Mouse (Mus musculus) myocyte (in vitro differentiated cells): ENCODE results near the gene Kif17.

ENCODE experiments used
- CEBPB ChIP-seq: IDR thresholded peaks from 2 replicates; pipeline ENCODE4 v1.6.1; 2011; ENCODE audit warnings: mild to moderate bottlenecking, moderate library complexity; ENCODE audit not compliant: poor library complexity, insufficient read depth, severe bottlenecking
- E2F4 ChIP-seq: IDR thresholded peaks from one replicate; pipeline ENCODE4 v1.6.1; 2011; ENCODE audit warnings: mild to moderate bottlenecking, control low read depth, moderate library complexity; ENCODE audit not compliant: insufficient read depth
- MAX ChIP-seq: IDR thresholded peaks from one replicate; pipeline ENCODE4 v1.6.1; 2011; ENCODE audit warnings: low read depth, mild to moderate bottlenecking, control low read depth
- MYOD1 ChIP-seq, 3 experiments: IDR thresholded peaks; one replicate each; pipeline ENCODE4 v1.6.1; 2011; ENCODE audit warnings: control low read depth in 2 of 3, low read depth in 2 of 3, mild to moderate bottlenecking in 2 of 3, moderate library complexity in 1 of 3; ENCODE audit not compliant: insufficient read length in 2 of 3, control insufficient read depth in 1 of 3
- MYOG ChIP-seq, 3 experiments: IDR thresholded peaks; one replicate each; pipeline ENCODE4 v1.6.1; 2011; ENCODE audit warnings: control low read depth in 2 of 3, low read depth in 2 of 3, mild to moderate bottlenecking in 2 of 3; ENCODE audit not compliant: insufficient read length in 2 of 3, control insufficient read depth in 1 of 3, insufficient read depth in 1 of 3
- POLR2A ChIP-seq: IDR thresholded peaks from one replicate; pipeline ENCODE4 v1.6.1; 2011; ENCODE audit warnings: low read depth, mild to moderate bottlenecking, control low read depth, moderate library complexity; ENCODE audit not compliant: insufficient read length
- POLR2AphosphoS2 ChIP-seq: IDR thresholded peaks from one replicate; pipeline ENCODE4 v1.6.1; 2011; ENCODE audit warnings: low read depth, control low read depth; ENCODE audit not compliant: insufficient read length
- TCF12 ChIP-seq: IDR thresholded peaks from one replicate; pipeline ENCODE4 v1.6.1; 2011; ENCODE audit warnings: mild to moderate bottlenecking, control low read depth; ENCODE audit not compliant: poor library complexity, insufficient read depth, severe bottlenecking
- TCF3 ChIP-seq: IDR thresholded peaks from one replicate; pipeline ENCODE4 v1.6.1; 2011; ENCODE audit warnings: low read depth, control low read depth; ENCODE audit not compliant: insufficient read length
- USF1 ChIP-seq: IDR thresholded peaks from one replicate; pipeline ENCODE4 v1.6.1; 2011; ENCODE audit warnings: low read depth, mild to moderate bottlenecking, control low read depth, moderate library complexity

- TF ChIP-seq POLR2A (no peak), USF1 (no peak), CEBPB (no peak), MAX (no peak), E2F4 (no peak), TCF12 (no peak), POLR2AphosphoS2 (no peak), MYOD1 (IDR thresholded peaks at IDR 0.05; ENCODE audit: control insufficient read depth in 1 of 3, insufficient read length in 2 of 3, low read depth in 2 of 3) (no peak), MYOG (IDR thresholded peaks at IDR 0.05; ENCODE audit: control insufficient read depth in 1 of 3, insufficient read depth in 1 of 3, insufficient read length in 2 of 3, low read depth in 2 of 3) (no peak), TCF3 (no peak)
Observed at GRCm38 (mm10) chr4:138319508-138319907, 69.3 kb downstream of the Kif17 start.
